ENCODE assay signal across 13 mouse cellular contexts in genomic region chr5:73406861-73407260, GRCm38 (mm10). TPM values are rescaled to one million over a fixed set of nuclear protein-coding genes. Genes with fewer than 3 reads are reported as not detected.
DNase-seq lines count a peak whose midpoint lies in the region; ATAC-seq and TF ChIP-seq lines count a peak whose summit lies in the region.
"Had no signal": no experiment of that assay in that cellular context is flagged by ENCODE, and none has a peak within 500 bp of the region (broad histone marks: within the 10 kb centered on the region; RNA-seq: fewer than 3 reads in every experiment).

No protein-coding gene starts in this region.

- TF ChIP-seq CTCF in kidney, adult 2 months (conservative IDR thresholded peaks at IDR 0.05; ENCODE audit: insufficient read depth, insufficient read length, low read depth, low read length), result no peak; the same call in 1 of the 2 replicates

- TF ChIP-seq POLR2A in kidney, adult 2 months (IDR thresholded peaks at IDR 0.05; ENCODE audit: low read depth, low read length), result no peak

- H3K36me3 ChIP-seq in embryonic facial prominence, embryonic 13.5 days, result no peaks in the 10 kb centered on the region
- no peaks in the 10 kb centered on the region for H3K36me3 ChIP-seq in embryonic facial prominence, embryonic 10.5 days (replicated peaks)
- no peaks in the 10 kb centered on the region for H3K36me3 ChIP-seq in kidney, adult 2 months (ENCODE audit: control insufficient read depth, insufficient read depth, low read length)
- no peaks in the 10 kb centered on the region for H3K36me3 ChIP-seq in midbrain, embryonic 16.5 days (ENCODE audit: control insufficient read depth, insufficient read depth, low read length)
- no peaks in the 10 kb centered on the region for H3K36me3 ChIP-seq in midbrain, embryonic 11.5 days (ENCODE audit: control insufficient read depth, insufficient read depth, low read length)
- no peaks in the 10 kb centered on the region for H3K36me3 ChIP-seq in intestine, embryonic 15.5 days
- H3K36me3 ChIP-seq: neural tube, embryonic 12.5 days had no signal

- no peak overlapping the region for H3K27ac ChIP-seq in embryonic facial prominence, embryonic 13.5 days
- H3K27ac ChIP-seq in embryonic facial prominence, embryonic 10.5 days (replicated peaks), result no peak overlapping the region
- no peak overlapping the region for H3K27ac ChIP-seq in kidney, adult 2 months (ENCODE audit: insufficient read depth, low read depth, low read length)
- H3K27ac ChIP-seq in midbrain, embryonic 16.5 days (ENCODE audit: low read length), result no peak overlapping the region
- no peak overlapping the region for H3K27ac ChIP-seq in midbrain, embryonic 11.5 days (ENCODE audit: low read depth, low read length)
- no peak overlapping the region for H3K27ac ChIP-seq in intestine, embryonic 15.5 days
- H3K27ac ChIP-seq: neural tube, embryonic 12.5 days had no signal

- DNase-seq in embryonic facial prominence, embryonic 10.5 days (ENCODE audit: low spot score), result no peak
- DNase-seq in kidney, adult 2 months, result no peak
- DNase-seq in kidney, adult 11 months, result no peak
- no peak for DNase-seq in midbrain, embryonic 11.5 days (ENCODE audit: low spot score, missing footprints)
- DNase-seq in right cerebral cortex, postnatal 25 days, result peak; percentile 25
- DNase-seq: adrenal gland, postnatal 14 days; cerebellum, adult 2 months; heart, postnatal 4 days; liver had no signal

- H3K27me3 ChIP-seq in embryonic facial prominence, embryonic 13.5 days, result peaks cover 62% of the 10 kb centered on the region
- peaks cover 56% of the 10 kb centered on the region for H3K27me3 ChIP-seq in embryonic facial prominence, embryonic 10.5 days (replicated peaks; ENCODE audit: low read depth, poor library complexity, severe bottlenecking)
- no peaks in the 10 kb centered on the region for H3K27me3 ChIP-seq in kidney, adult 2 months (replicated peaks; ENCODE audit: control insufficient read depth, insufficient read depth, low read length)
- H3K27me3 ChIP-seq in midbrain, embryonic 16.5 days (ENCODE audit: control insufficient read depth, insufficient read depth, low read depth, low read length), result peaks cover 5% of the 10 kb centered on the region; the same call in 1 of the 2 replicates
- peaks cover 20% of the 10 kb centered on the region for H3K27me3 ChIP-seq in midbrain, embryonic 11.5 days (ENCODE audit: control insufficient read depth, insufficient read depth, low read length)
- H3K27me3 ChIP-seq in intestine, embryonic 15.5 days (replicated peaks), result peaks cover 22% of the 10 kb centered on the region

- H3K4me1 ChIP-seq in embryonic facial prominence, embryonic 13.5 days, result peaks cover 11% of the 10 kb centered on the region
- H3K4me1 ChIP-seq in embryonic facial prominence, embryonic 10.5 days, result peaks cover 12% of the 10 kb centered on the region
- H3K4me1 ChIP-seq in kidney, adult 2 months (ENCODE audit: control insufficient read depth, insufficient read depth, low read length), result no peaks in the 10 kb centered on the region
- H3K4me1 ChIP-seq in midbrain, embryonic 16.5 days (ENCODE audit: control insufficient read depth, insufficient read depth, low read length), result peaks cover 4% of the 10 kb centered on the region; the same call in 1 of the 2 replicates
- 0 out of 2 replicates have a peak, but pooled peaks cover 7% of the 10 kb centered on the region for H3K4me1 ChIP-seq in midbrain, embryonic 11.5 days (ENCODE audit: control insufficient read depth, insufficient read depth, low read length)
- H3K4me1 ChIP-seq in intestine, embryonic 15.5 days (replicated peaks), result peaks cover 5% of the 10 kb centered on the region

- no peak overlapping the region for H3K9ac ChIP-seq in embryonic facial prominence, embryonic 13.5 days
- H3K9ac ChIP-seq in midbrain, embryonic 16.5 days (ENCODE audit: low read depth, low read length), result no peak overlapping the region
- H3K9ac ChIP-seq in midbrain, embryonic 11.5 days (ENCODE audit: low read length), result no peak overlapping the region
- H3K9ac ChIP-seq in intestine, embryonic 15.5 days, result no peak overlapping the region

- peak overlapping the region; percentile 83; the same call in 1 of the 2 replicates for H3K4me2 ChIP-seq in embryonic facial prominence, embryonic 13.5 days
- H3K4me2 ChIP-seq in midbrain, embryonic 16.5 days (ENCODE audit: low read length), result peak overlapping the region; percentile 71
- H3K4me2 ChIP-seq in midbrain, embryonic 11.5 days, result no peak overlapping the region
- H3K4me2 ChIP-seq in intestine, embryonic 15.5 days (replicated peaks), result no peak overlapping the region

- WGBS in embryonic facial prominence, embryonic 13.5 days, result 35% methylated on average over 6 of the region's 6 CpGs
- WGBS in embryonic facial prominence, embryonic 10.5 days, result 39% methylated on average over 6 of the region's 6 CpGs
- 28% methylated on average over 6 of the region's 6 CpGs for WGBS in kidney, adult 2 months
- WGBS in midbrain, embryonic 16.5 days, result 53% methylated on average over 6 of the region's 6 CpGs
- WGBS in midbrain, embryonic 11.5 days, result 38% methylated on average over 6 of the region's 6 CpGs
- WGBS in intestine, embryonic 15.5 days, result 33% methylated on average over 6 of the region's 6 CpGs

- no peak for ATAC-seq in embryonic facial prominence, embryonic 13.5 days (ENCODE audit: insufficient number of reproducible peaks, insufficient read depth, low FRiP score, low TSS enrichment, low read depth)
- ATAC-seq in midbrain, embryonic 16.5 days, result no peak
- no peak for ATAC-seq in midbrain, embryonic 11.5 days (ENCODE audit: low FRiP score)
- no peak for ATAC-seq in intestine, embryonic 15.5 days

- H3K4me3 ChIP-seq in embryonic facial prominence, embryonic 13.5 days, result no peak overlapping the region
- H3K4me3 ChIP-seq in embryonic facial prominence, embryonic 10.5 days, result no peak overlapping the region; the same call in 1 of the 2 replicates
- peak overlapping the region; percentile 15; the same call in 1 of the 2 replicates for H3K4me3 ChIP-seq in kidney, adult 2 months (ENCODE audit: insufficient read depth, low read depth, low read length)
- H3K4me3 ChIP-seq in midbrain, embryonic 16.5 days (ENCODE audit: low read depth, low read length), result no peak overlapping the region
- H3K4me3 ChIP-seq in midbrain, embryonic 11.5 days (ENCODE audit: low read depth, low read length), result no peak overlapping the region
- H3K4me3 ChIP-seq in intestine, embryonic 15.5 days (replicated peaks), result no peak overlapping the region

- H3K9me3 ChIP-seq in embryonic facial prominence, embryonic 13.5 days, result no peaks in the 10 kb centered on the region
- H3K9me3 ChIP-seq in embryonic facial prominence, embryonic 10.5 days, result no peaks in the 10 kb centered on the region
- no peaks in the 10 kb centered on the region for H3K9me3 ChIP-seq in midbrain, embryonic 16.5 days (replicated peaks; ENCODE audit: control insufficient read depth, low read length, poor library complexity, severe bottlenecking)
- no peaks in the 10 kb centered on the region for H3K9me3 ChIP-seq in midbrain, embryonic 11.5 days (ENCODE audit: control insufficient read depth, low read length)
- no peaks in the 10 kb centered on the region for H3K9me3 ChIP-seq in intestine, embryonic 15.5 days
- H3K9me3 ChIP-seq: neural tube, embryonic 12.5 days had no signal

RNA-seq across cellular contexts. Expression of gene Cwh43, which starts 1.0 kb away (rescaled TPM):
- 0.15 and 0.48 TPM in 2 replicates for polyA plus RNA-seq in embryonic facial prominence, embryonic 13.5 days (2015; fragmentation: Nextera tagmentation; extraction: Ambion mirVana)
- polyA plus RNA-seq in embryonic facial prominence, embryonic 10.5 days (2016; fragmentation: Nextera tagmentation; extraction: Ambion mirVana), result not detected in 2 replicates
- polyA plus RNA-seq in kidney, adult 2 months (2012; rRNA removed), result 7.5 and 10.2 TPM in 2 replicates
- 0.18 and 0.40 TPM in 2 replicates for polyA plus RNA-seq in midbrain, embryonic 16.5 days (2015; fragmentation: Nextera tagmentation; extraction: Ambion mirVana)
- not detected in 2 replicates for polyA plus RNA-seq in midbrain, embryonic 11.5 days (2014; fragmentation: Nextera tagmentation; extraction: Ambion mirVana)
- polyA plus RNA-seq in intestine, embryonic 15.5 days (2015; fragmentation: Nextera tagmentation; extraction: Ambion mirVana), result 0.15 and 0.20 TPM in 2 replicates
- polyA plus RNA-seq: neural tube, embryonic 12.5 days had no signal

Comparison
In these comparisons a context has a peak if more than half of its experiments do, and no peak if none do; other contexts are left out.
1. H3K4me2 ChIP-seq: peak in embryonic facial prominence, embryonic 13.5 days (single experiment) and midbrain, embryonic 16.5 days (single experiment); none in midbrain, embryonic 11.5 days (single experiment) and intestine, embryonic 15.5 days (single experiment).